Mouse (Mus musculus) limb, embryonic 14.5 days (tissue): ENCODE measurements at regions not wholly inside any gene's neighbourhood (a gene's known extent, or its start where the extent isn't known, plus 50 kb on each side); places are given as distances from the start of the nearest gene placed in this dataset.

Experiments
- ATAC-seq: fragments of 200-750 bp; cut with Nextera tagmentation; 2 replicates; pipeline ENCODE4 v1.8.0; 2017; ENCODE audit warnings: low read depth, moderate number of reproducible peaks, moderate TSS enrichment; ENCODE audit not compliant: low FRiP score
- DNase-seq: peaks from one replicate; pipeline ENCODE4 v3.0.0-alpha.2; 2015; ENCODE audit warnings: low spot score
- H3K27ac ChIP-seq: fragments of 300-500 bp; sonication (generic); replicated peaks from 2 replicates; pipeline ENCODE4 v1.5.1; 2014; ENCODE audit warnings: low read depth, mild to moderate bottlenecking, low read length, moderate library complexity, mixed read lengths
- H3K27me3 ChIP-seq: fragments of 300-500 bp; sonication (generic); 2 replicates; pipeline ENCODE4 v1.6.1; 2014; ENCODE audit warnings: low read length, mixed read lengths; ENCODE audit not compliant: control insufficient read depth, insufficient read depth
- H3K36me3 ChIP-seq: fragments of 300-500 bp; sonication (generic); 2 replicates; pipeline ENCODE4 v1.6.1; 2014; ENCODE audit warnings: mild to moderate bottlenecking, low read length, moderate library complexity, mixed read lengths; ENCODE audit not compliant: control insufficient read depth, insufficient read depth
- H3K4me1 ChIP-seq: fragments of 300-500 bp; sonication (generic); 2 replicates; pipeline ENCODE4 v1.6.1; 2014; ENCODE audit warnings: antibody characterized with exemption, low read length, mixed read lengths; ENCODE audit not compliant: control insufficient read depth, insufficient read depth
- H3K4me2 ChIP-seq: fragments of 300-500 bp; sonication (generic); replicated peaks from 2 replicates; pipeline ENCODE4 v1.6.1; 2014; ENCODE audit warnings: low read depth, mild to moderate bottlenecking, low read length, moderate library complexity; ENCODE audit not compliant: severe bottlenecking
- H3K4me3 ChIP-seq: fragments of 300-500 bp; sonication (generic); replicated peaks from 2 replicates; pipeline ENCODE4 v1.5.1; 2014; ENCODE audit warnings: low read length
- H3K9ac ChIP-seq: fragments of 300-500 bp; sonication (generic); 2 replicates; pipeline ENCODE4 v1.6.1; 2014; ENCODE audit warnings: mild to moderate bottlenecking, low read depth, low read length, moderate library complexity; ENCODE audit not compliant: severe bottlenecking
- H3K9me3 ChIP-seq: fragments of 300-500 bp; sonication (generic); 2 replicates; pipeline ENCODE4 v1.6.1; 2016; ENCODE audit warnings: low read length; ENCODE audit not compliant: control insufficient read depth
- POLR2A ChIP-seq: fragments of 200-500 bp; IDR thresholded peaks from 2 replicates; pipeline ENCODE4 v1.8.0; 2012; ENCODE audit warnings: inconsistent platforms, mild to moderate bottlenecking, moderate library complexity, borderline replicate concordance; ENCODE audit not compliant: insufficient read depth, insufficient read length; ENCODE audit errors: extremely low read depth
- WGBS: fragments of 180-500 bp; shearing (Covaris S2); extraction: QIAGEN DNeasy Blood & Tissue Kit; methylation state at CpG from one replicate; pipeline ENCODE4 v1.1.7; 2014; 5-methylcytosine and 5-hydroxymethylcytosine counted together

- Histone ChIP-seq H3K9ac (no peak overlapping the region), H3K27me3 (no peaks in the 10 kb centered on the region), H3K4me2 (no peak overlapping the region), H3K9me3 (no peaks in the 10 kb centered on the region), H3K36me3 (no peaks in the 10 kb centered on the region), H3K4me1 (no peaks in the 10 kb centered on the region), H3K27ac (no peak overlapping the region), H3K4me3 (no peak overlapping the region)
- WGBS, result 85% methylated on average over 7 of the region's 7 CpGs
- DNase-seq (no peak), ATAC-seq (no peak)
- no peak for TF ChIP-seq POLR2A
Measured at GRCm38 (mm10) chr10:99620489-99620888, 139.0 kb downstream of the Csl start.

DNA sequence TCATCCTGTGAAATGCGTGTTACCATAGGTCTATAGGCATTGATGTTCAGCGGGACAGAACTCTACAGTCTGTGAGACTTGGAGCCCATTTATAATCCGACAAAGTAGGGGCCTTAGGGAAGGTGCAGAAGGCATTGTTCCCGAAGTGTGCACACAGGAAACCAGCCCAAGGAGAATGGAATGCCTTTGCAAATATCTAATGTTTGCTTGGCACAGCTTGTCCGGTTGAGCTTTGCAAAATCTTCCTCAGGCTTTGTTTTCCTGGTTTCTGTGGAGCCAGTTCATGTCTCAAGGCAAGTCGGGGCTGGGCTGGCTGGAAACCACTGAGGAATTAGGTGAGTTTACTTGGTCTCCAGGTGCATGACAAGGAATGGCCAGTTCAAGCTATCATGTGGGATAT lies 132.1 kb downstream of the Csl start:
- no peak for TF ChIP-seq POLR2A
- H3K4me1 ChIP-seq, result no peaks in the 10 kb centered on the region
- H3K36me3 ChIP-seq, result no peaks in the 10 kb centered on the region
- no peak overlapping the region for H3K9ac ChIP-seq
- no peak overlapping the region for H3K27ac ChIP-seq
- no peak for DNase-seq
- no peak overlapping the region for H3K4me2 ChIP-seq
- no peak overlapping the region for H3K4me3 ChIP-seq
- H3K9me3 ChIP-seq, result no peaks in the 10 kb centered on the region
- H3K27me3 ChIP-seq, result no peaks in the 10 kb centered on the region
- ATAC-seq, result no peak
- WGBS, result 79% methylated on average over 6 of the region's 6 CpGs

DNA sequence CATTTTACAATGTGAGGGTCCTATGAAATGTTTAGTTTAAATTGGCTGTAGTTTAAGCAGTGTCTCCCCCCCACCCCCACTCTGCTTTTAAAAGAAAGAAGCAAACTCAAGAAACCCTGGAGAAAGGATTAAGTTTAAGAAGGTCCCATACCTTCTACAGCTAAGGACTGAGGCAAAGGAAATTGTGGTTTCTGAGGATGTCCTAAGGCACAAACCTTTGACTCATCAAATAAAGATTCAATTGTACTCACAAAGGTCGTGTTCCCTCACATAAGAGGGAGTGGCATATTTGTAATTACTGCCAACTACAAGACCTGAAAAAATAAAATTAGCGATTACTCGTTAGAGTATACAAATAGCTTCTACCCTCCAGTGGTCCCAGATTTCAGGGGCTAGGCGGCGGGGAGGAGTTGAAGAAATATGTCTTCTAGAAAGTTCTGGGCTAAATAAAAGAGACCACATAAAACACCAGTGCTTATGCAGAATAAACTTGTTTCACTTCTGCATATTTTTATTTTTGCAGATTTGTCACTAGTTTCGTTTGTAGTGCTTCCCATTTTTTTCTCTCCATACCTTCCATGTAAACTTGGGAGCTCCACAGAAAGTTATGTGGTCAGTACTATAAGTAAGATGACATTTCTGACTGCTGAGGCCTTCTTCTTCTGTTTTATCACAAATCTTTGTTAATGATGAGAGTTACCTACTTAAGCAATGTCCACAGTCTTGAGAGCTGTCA lies 127.0 kb downstream of the Csl start:
- H3K4me1 ChIP-seq, result no peaks in the 10 kb centered on the region
- no peak for DNase-seq
- no peaks in the 10 kb centered on the region for H3K36me3 ChIP-seq
- WGBS, result 61% methylated on average over 6 of the region's 6 CpGs
- H3K27me3 ChIP-seq, result no peaks in the 10 kb centered on the region
- no peak overlapping the region for H3K27ac ChIP-seq
- H3K9ac ChIP-seq, result no peak overlapping the region
- no peak for ATAC-seq
- H3K4me2 ChIP-seq, result no peak overlapping the region
- H3K4me3 ChIP-seq, result no peak overlapping the region
- TF ChIP-seq POLR2A, result no peak
- no peaks in the 10 kb centered on the region for H3K9me3 ChIP-seq

DNA sequence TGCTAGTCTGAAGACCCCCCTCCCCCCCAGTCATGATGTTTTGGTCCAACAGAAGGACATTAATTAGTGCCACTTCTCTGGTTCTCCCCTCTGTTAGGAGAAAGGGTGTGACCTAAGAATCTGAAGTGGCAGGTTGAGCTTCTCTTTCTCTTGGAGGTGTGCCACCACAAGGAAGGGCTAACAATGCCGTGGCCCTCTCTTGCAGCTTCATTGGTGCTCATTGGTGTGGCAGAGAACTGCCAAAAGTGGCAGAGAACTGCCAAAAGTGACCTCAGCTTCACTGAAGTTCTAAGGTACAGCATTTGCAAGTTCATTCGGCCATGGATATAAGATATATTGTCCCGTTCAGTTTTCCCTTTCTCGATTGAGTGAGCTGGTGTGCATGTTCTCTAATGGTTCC lies 123.7 kb downstream of the Csl start:
- no peak for ATAC-seq
- no peaks in the 10 kb centered on the region for H3K27me3 ChIP-seq
- DNase-seq, result no peak
- H3K4me3 ChIP-seq, result no peak overlapping the region
- no peaks in the 10 kb centered on the region for H3K36me3 ChIP-seq
- no peak for TF ChIP-seq POLR2A
- H3K4me2 ChIP-seq, result no peak overlapping the region
- 91% methylated on average over 4 of the region's 4 CpGs for WGBS
- no peak overlapping the region for H3K27ac ChIP-seq
- no peaks in the 10 kb centered on the region for H3K9me3 ChIP-seq
- no peak overlapping the region for H3K9ac ChIP-seq
- no peaks in the 10 kb centered on the region for H3K4me1 ChIP-seq

- Histone ChIP-seq H3K4me1 (no peaks in the 10 kb centered on the region), H3K36me3 (no peaks in the 10 kb centered on the region), H3K9me3 (no peaks in the 10 kb centered on the region), H3K27me3 (no peaks in the 10 kb centered on the region), H3K4me2 (no peak overlapping the region), H3K9ac (no peak overlapping the region), H3K4me3 (no peak overlapping the region), H3K27ac (no peak overlapping the region)
- no peak for DNase-seq
- no peak for ATAC-seq
- WGBS, result 62% methylated on average over 7 of the region's 7 CpGs
- TF ChIP-seq POLR2A, result no peak
Measured at GRCm38 (mm10) chr10:99639022-99639421, 120.4 kb downstream of the Csl start.
